Mouse (Mus musculus) hematopoietic stem cell, adult 5-6 weeks (primary cell): ENCODE measurements around the gene Gp1ba. TPM values are rescaled to one million over a fixed set of nuclear protein-coding genes. Genes with fewer than 3 reads are reported as not detected.
A peak's percentile ranks its signal among the peaks of the same experiment; 100 is the strongest.

Source experiments
- ATAC-seq, 2 experiments: fragments of 125-278 bp in 1 of 2; replicated peaks in 1 of 2; 2 replicates each; pipeline ENCODE4 v1.8.0; 2016 to 2017; ENCODE audit warnings: inconsistent platforms in 2 of 2, mild to moderate bottlenecking in 2 of 2, moderate number of reproducible peaks in 2 of 2, low read depth in 1 of 2, moderate TSS enrichment in 1 of 2; ENCODE audit not compliant: low FRiP score in 2 of 2, poor library complexity in 2 of 2, severe bottlenecking in 2 of 2, insufficient read depth in 1 of 2, low TSS enrichment in 1 of 2
- total RNA-seq: library from RNA; stranded (forward); fragments of 172-1452, 232-1000 nt; gene quantifications from 2 replicates; pipeline ENCODE4 v1.2.3, GENCODE M21; 2017

The Gp1ba gene
- total RNA-seq, 1 experiment from 2014 or later, result 0.45 TPM

DNA sequence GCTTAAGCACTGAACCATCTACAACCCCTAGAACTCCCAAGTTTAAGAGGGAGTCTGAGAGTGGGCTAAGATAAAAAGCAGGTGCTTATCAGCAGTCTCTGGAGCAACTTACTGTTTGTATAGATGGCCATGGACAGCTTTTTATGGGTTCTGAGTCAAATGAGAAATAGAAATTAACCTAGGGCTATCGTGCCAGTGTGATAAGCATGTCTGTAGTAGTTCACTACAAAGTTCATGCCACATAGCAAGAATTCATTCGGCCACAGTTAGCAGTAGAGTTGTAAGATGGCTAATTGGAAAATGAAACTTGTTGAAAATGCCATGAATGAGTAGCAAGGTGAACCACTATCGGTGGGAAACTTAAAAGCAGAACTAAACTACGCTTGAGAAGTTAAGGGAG is 9.6 kb downstream of the Gp1ba start:
- ATAC-seq, result no peak

DNA sequence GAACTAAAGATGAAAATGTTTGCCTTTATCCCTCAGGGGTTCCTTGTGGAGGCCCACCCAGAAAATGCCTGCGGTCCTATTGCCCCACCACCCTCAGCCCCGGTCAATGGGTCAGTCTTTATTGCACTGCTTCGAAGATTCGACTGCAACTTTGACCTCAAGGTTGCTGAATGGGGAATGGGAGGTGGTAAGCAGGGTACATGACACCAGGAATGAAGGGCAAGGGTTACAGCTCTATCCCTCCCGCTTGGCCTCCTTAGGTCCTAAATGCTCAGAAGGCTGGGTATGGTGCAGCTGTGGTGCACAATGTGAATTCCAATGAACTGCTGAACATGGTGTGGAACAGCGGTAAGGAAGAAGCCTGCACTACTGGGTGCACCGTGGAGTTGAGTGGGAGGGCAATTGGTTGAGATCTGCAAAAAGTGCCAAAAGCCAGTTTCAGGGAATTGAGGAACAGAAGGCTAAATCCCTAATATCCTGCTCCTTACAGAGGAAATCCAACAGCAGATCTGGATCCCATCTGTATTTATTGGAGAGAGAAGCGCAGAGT is 10.3 kb downstream of the Gp1ba start:
- ATAC-seq, result no peak

DNA sequence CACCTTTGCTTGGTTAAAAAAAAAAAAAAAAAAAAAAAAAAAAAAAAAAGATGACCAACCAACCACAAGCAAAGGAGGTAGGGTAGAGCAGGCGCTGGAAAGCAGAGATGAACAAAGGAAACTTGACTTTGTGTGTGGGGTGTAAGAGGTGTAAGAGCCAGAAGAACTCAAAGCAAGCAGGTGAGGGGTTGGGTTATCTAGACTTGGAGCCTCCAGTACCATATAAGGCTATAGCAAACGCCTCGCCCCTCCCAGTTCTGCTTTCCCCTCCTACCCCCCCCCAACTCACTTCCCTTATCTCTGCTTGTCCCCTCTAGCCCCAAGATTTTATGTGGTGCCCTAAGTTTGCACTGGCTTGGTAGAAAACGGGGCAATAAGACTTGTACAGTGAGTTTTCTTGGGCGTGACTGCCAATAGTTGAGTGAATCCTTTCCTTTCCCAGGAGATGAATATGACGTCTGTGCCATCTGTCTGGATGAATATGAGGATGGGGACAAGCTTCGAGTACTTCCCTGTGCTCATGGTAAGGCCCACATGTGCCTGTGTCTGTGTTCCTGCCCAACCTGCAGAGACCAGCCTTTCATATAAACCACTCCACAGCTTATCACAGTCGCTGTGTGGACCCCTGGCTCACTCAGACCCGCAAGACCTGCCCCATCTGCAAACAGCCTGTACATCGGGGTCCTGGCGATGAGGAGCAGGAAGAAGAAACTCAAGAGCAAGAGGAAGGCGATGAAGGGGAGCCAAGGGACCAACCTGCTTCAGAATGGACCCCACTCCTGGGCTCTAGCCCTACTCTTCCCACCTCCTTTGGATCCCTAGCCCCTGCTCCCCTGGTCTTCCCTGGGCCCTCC is 11.6 kb downstream of the Gp1ba start:
- ATAC-seq, result no peak

DNA sequence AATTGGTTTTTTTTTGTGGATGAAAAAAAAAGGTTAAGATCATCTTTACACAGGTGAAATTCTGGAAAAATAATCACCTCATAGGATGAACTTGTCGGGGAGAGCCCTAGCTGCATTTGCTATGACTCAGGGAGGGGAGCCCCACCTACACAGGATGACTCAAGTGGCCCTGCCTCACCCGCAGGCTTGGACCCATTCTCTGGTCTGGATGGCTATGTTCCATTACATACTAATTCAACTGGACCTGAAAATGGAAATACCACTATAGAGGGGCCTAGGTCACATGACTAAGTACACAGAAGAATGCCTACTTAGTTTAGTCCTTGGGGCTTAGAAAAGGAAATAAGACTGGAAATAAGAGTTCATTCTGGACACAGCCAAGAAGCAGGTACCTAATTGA is 12.5 kb downstream of the Gp1ba start:
- no peak for ATAC-seq

DNA sequence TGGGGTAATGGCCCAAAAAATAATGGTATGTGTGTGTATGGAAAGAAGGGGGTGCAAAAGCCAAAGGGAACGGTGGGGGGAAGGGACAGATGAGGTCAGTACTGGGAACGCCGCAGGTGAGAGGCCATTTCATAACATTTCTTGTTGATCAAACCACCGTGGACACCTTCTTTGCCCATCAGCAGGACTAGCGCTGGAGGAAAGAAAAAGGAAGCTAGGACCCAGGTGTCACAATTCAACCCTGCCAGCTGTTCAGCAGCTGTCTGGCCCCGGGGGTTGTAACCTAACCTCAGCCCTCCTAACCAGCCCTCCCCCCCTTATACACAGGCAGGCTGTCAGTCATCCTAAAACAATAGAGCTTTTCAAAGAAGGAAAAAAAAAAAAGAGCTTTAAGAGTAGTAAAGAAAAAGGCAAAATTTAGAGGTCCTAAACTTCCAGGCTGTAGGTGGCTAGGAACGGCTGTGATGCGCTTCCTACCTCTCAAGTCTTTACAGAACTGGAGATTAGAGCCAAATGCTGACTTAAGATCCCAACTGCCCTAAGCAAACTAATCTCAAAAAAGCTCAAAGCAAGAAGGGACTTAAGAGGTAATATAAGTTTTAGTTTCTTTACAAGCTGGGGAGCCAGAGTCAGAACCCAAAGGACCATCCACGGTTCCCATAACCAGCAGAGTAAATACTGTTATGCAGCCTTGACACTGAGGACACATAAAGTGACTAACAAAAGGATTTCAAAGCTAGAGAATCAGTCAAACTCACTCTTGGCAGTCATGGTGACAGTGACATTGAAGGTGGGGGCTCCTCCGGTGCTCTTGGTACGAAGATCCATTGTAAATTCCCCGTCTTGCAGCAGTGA is 13.3 kb downstream of the Gp1ba start:
- no peak for ATAC-seq

DNA sequence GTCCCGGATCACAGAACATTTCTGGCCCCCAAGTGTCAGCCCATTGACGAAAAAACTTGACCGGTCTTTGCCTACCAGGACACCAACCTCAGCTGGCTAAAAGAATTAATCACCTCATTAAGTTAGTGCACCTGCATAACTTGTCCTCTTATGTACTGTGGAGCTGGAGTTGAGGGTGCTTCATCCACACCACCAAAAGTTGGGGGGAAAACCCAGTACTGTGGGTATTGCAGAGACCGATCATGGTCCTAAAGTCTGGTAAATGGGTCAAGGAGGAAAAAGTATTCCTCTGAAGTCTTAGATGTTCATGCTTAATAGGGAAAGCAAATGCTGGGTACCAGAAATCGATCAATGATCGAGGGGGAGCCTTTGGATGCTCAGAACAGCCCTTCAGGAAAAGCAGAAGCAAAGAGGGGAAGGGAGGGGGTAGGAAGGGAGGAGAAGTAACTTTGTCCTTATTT is 14.0 kb downstream of the Gp1ba start:
- ATAC-seq, result no peak

DNA sequence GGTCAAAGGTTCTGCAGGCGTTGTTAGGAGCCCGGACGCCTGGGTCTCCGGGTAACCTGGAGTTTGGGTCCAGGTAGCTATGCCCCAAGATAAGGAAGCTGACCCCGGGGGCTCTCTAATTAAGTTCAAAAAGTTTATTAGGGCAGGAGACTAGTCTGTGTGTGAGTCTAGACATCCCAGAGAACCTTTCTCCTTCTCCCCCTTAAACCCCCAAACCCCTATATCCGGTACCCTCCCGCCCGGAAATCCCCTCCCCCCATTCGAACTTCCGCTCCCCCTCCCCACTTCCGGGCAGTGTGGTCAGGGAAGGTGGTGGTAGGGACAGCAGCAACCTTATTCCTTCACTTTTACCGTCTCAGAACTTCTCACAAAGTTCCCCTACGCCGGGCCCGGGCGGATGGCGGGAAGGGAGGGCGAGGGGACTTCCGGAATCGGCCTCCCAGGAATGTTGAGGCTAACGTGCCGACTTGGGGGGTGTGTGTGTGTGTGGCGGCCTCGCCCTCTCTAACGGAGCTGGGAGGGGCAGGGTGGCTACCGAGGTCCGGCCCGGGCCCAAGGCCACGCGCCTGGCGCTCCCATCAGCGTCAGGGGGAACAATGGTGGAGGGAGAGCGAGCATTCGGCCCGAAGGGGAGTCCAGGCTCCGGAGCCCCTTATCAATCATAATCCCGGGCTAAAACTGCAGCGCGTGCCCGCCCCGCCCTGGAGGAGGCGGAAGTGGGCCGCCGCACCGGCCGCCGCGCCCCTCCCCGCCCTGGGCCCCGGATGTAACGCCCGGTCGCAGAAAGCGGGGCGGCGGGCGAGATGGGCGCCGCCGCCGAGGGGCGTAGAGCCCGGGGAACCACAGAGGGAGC is 14.6 kb downstream of the Gp1ba start:
- peak in 1 of 2 experiments; percentile 3; a peak in 1 of 4 replicates for ATAC-seq

DNA sequence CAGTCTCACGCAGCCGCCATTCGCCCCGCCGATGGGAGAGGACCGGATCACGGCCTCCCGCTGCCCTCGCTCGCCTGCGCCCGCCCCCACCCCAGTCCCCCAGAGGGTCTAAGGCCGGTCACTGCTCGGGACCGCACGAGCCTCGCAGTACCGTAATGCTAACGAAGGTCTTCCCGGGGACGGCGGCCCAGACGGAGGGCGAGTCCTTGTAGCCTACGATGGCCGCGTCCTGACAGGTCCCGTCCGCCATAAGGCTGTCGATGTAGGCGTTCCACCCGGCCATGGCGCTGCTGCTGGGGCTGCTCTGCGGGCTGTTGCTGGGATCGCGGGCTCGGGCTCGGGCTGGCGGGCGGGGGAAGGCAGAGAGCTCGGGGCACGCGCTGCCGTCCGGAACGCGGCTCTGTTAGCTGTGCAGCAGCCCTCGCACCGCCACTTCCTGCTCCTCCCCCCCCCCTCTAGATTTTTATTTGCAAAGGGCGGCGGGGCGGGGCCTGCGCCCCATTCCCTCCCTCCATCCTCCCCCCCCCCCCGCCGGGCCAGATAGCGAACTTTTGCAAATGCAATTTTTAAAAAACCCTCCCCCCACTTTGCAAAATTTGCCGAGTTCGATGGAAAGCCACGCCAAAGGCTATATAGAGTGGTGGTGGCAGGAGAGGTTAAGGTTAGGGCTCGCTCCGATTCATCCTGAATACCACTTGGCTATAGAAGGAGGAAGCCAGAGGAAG is 15.4 kb downstream of the Gp1ba start, which contains the start of gene Pfn1:
Gene Pfn1, minus strand, starts transcription at position 447 of the 725 bp plus-strand sequence.
- ATAC-seq, result peak; percentile 25 to 39

DNA sequence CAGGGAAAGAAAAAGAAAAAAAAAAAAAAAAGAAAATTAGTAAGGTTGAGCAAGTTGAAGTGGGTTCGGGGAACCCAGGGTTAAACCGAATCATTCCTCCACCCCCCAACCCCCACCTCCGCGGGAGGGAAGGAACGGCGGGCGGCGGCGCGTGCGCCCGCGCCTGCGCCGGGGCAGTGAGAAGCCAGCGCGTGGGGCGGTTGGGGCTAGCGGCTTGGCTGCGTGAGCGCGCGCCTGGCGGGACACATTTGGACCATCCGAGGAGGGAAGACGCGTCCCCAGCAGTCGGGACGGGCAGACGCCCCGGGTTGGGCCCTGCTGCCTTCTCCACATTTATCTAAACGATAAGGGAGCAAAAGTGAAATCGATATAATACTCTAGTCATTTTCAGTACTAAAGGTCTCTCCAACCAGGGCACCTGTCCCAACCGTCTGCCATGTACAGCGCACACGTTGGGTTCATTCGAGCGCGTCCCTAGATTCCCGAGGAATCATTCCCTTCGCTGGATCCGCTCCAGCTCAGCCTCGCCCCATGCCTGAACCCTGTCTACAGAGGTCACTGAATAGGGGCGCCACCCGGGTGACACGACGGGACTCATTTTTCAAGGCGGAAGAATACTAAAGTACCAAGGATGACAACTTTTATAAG is 16.1 kb downstream of the Gp1ba start:
- peak; percentile 18 to 23; a peak in 1 of 4 replicates for ATAC-seq

DNA sequence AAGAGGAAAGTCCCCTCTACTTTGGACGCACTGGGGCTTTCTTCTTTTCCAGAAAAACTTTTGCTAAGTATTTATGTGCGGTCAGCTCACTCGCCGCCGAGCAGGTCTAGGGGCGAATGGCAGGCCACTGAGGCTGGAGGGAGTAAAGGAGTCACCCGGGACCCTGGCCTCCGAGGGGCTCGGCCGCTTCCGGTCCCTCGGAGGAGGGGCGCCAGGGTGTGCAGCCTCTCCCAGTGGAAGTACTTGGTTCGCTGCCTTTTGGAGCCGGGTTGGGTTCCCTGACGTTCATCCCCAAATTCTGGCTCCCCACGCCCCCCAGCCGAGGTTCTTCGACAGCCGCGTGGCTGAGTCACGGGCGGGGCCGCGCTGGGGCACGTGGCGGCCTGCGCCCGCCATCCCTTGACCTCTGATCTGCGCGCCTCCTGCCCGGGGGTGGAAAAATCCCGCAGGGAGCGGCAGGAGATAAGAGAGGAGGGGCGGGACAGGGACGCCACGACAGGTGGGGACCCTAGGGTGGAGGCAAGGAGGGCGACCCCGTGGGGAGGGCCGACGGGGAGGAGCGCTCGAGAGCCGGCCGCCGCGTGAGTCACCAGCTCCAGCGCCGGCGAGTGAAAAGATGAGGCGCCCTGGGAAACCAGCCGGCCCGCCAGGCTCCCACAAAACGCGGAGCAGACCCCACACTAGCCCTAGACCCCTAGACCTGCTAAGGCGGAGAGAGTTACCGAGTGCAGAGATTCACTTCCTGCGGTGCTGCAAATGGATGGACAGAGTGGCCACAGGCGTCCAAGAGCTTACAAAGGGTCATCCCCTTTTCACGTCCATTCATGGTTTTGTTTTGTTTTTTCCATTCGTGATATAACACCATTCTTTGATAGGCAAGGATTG is 16.9 kb downstream of the Gp1ba start:
- no peak for ATAC-seq

DNA sequence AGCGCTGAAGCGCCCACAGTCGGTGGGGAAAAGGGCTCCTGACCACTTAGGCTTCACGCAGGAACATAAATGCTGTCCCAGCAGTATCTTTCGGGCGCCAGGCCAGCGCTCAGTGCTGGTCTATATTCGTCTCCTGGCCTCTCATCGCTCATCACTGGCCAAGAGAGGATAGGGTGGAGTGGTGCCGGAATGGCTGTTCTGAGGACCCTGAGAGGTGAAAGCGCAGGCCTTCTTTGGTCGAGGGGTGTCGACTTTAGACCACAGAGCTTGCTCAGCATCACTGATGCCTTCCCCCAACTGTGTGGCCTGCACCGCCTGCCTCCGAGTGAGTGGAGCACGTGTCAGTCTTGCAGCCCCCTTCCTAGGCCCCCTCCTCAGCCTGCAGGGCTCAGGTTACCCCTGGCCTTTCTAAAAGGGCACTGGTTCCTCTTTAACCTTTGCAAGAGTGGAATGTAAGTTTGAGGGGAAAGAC is 17.6 kb downstream of the Gp1ba start:
- ATAC-seq, result no peak

DNA sequence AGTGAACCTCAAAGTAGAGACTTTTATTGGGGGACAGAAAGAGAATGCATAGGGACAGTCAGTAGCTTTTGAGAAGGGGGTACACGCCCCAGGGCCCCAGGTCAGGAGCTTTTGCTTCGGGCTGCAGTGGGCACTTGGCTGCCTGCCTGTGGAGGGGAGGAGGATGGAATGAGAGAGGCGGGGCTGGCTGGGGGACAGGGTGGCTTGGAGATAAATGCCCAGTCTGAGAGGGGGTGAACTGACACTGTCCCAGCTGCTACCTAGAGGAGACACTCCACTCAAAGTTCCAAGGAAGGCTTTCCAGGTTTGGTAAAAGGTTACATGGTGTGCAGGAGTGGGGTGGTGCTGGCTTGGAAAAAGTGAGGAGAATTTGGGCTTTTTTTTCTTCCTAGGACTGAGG is 18.0 kb downstream of the Gp1ba start, which contains the start of gene Eno3:
Gene Eno3, plus strand, starts transcription at position 239 of the 400 bp plus-strand sequence.
- no peak for ATAC-seq

DNA sequence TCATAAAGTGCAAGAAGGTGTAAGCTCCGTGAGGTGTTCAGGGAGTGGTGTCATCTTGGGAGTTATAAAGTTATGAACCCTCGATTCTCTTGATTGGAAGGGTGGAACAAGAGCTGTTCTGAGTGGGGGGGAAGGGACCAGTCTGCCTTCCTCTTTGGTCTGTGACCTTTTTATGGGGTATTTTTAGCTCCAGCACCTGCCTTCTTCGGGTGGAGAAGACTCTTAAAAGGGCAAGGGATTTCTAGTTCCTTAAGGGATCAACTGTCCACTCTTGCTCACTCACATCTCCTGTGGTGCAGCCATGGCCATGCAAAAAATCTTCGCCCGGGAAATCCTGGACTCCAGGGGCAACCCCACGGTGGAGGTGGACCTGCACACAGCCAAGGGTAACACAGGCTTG is 18.7 kb downstream of the Gp1ba start:
- no peak for ATAC-seq

DNA sequence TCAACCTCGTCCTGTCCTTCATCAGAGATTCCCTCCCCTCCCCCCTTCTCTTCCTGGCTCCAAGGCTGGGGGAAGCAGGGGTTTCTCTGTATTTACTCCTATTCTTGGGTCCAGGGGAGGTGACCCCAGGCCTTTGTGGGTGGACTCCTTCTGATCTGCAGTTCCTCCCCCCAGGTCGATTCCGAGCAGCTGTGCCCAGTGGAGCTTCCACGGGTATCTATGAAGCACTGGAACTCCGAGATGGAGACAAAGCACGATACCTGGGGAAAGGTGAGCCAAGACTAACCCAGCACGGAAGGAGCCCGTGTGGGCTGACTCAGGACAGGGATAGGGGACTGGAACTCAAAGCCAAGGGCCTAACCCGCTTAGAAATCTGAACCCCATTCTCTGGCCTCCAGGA is 19.1 kb downstream of the Gp1ba start:
- ATAC-seq, result no peak

DNA sequence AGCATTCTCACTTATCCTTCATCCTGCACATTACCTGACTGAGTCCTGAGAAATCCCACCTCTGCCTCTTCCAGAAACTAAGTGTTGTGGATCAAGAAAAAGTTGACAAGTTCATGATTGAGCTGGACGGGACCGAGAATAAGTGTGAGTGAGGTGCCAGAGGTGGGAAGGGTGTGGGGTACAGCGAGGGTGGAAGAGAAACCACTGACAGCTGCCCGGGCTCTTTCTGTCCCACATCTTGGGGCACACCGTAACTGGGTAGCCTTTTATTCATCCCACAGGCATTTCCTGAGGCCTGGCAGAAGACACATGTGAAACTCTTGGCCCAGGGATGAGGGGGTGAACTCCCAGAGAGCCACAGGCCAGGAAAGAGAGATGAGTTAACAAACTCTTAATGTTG is 19.6 kb downstream of the Gp1ba start:
- no peak for ATAC-seq
